Mouse (Mus musculus) forebrain, embryonic 14.5 days (tissue): ENCODE measurements around the gene Krt39. TPM values are rescaled to one million over a fixed set of nuclear protein-coding genes. Genes with fewer than 3 reads are reported as not detected.

Experiments used
- ATAC-seq: fragments of 200-750 bp; cut with Nextera tagmentation; 2 replicates; pipeline ENCODE4 v1.8.0; 2017; ENCODE audit warnings: mild to moderate bottlenecking, moderate library complexity
- DNase-seq: peaks from one replicate; pipeline ENCODE4 v3.0.0-alpha.2; 2015; ENCODE audit warnings: low spot score
- H3K27ac ChIP-seq: fragments of 300-500 bp; sonication (generic); 2 replicates; pipeline ENCODE4 v1.5.1; 2014; ENCODE audit warnings: low read depth, mild to moderate bottlenecking, control low read depth, low read length, moderate library complexity
- H3K27me3 ChIP-seq: fragments of 300-500 bp; sonication (generic); replicated peaks from 2 replicates; pipeline ENCODE4 v1.6.1; 2014; ENCODE audit warnings: low read length, control low read depth, mixed read lengths; ENCODE audit not compliant: control insufficient read depth, insufficient read depth
- H3K36me3 ChIP-seq: fragments of 300-500 bp; sonication (generic); 2 replicates; pipeline ENCODE4 v1.6.1; 2014; ENCODE audit warnings: low read length, control low read depth; ENCODE audit not compliant: control insufficient read depth, insufficient read depth
- H3K4me1 ChIP-seq: fragments of 300-500 bp; sonication (generic); 2 replicates; pipeline ENCODE4 v1.6.1; 2014; ENCODE audit warnings: antibody characterized with exemption, low read length, control low read depth; ENCODE audit not compliant: control insufficient read depth, insufficient read depth
- H3K4me2 ChIP-seq: fragments of 300-500 bp; sonication (generic); 2 replicates; pipeline ENCODE4 v1.6.1; 2014; ENCODE audit warnings: mild to moderate bottlenecking, control low read depth, low read length
- H3K4me3 ChIP-seq: fragments of 300-500 bp; sonication (generic); 2 replicates; pipeline ENCODE4 v1.5.1; 2014; ENCODE audit warnings: low read depth, low read length, control low read depth
- H3K9ac ChIP-seq: fragments of 300-500 bp; sonication (generic); 2 replicates; pipeline ENCODE4 v1.6.1; 2014; ENCODE audit warnings: mild to moderate bottlenecking, low read length, control low read depth, moderate library complexity
- H3K9me3 ChIP-seq: fragments of 300-500 bp; sonication (generic); replicated peaks from 2 replicates; pipeline ENCODE4 v1.6.1; 2016; ENCODE audit warnings: low read length, control low read depth, mixed read lengths; ENCODE audit not compliant: control insufficient read depth
- WGBS: fragments of 180-500 bp; shearing (Covaris S2); extraction: QIAGEN DNeasy Blood & Tissue Kit; methylation state at CpG from one replicate; pipeline ENCODE4 v1.1.7; 2014; 5-methylcytosine and 5-hydroxymethylcytosine counted together
- polyA plus RNA-seq: library from polyadenylated mRNA; unstranded; fragments of >200 nt; fragmentation: Nextera tagmentation; extraction: Ambion mirVana; gene quantifications from 2 replicates; pipeline ENCODE4 v1.2.1, GENCODE M21; 2014

Krt39 gene
- polyA plus RNA-seq, 1 experiment from 2014 or later, result not detected

DNA sequence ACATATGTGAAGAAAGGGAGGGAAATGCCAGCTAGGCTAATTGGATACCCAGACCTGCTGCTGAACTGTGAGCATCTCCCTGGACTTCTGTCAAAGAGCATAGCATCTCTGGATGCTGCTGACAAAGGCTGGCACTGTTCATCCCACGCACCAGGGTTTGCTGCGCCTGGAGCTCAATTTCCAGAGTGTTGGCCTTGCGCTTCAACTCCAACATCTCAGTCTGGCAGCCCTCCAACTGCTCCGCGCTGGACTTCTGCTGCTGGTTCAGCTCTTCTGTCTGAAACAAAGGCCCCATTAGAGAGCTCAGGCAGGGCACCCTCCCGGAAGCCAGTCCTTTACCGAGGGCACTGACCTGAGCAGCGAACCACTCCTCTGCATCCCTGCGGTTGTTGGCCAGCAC lies 18.6 kb upstream of the Krt39 start:
- H3K4me2 ChIP-seq, result no peak overlapping the region
- no peaks in the 10 kb centered on the region for H3K36me3 ChIP-seq
- 39% methylated on average over 9 of the region's 9 CpGs for WGBS
- no peak overlapping the region for H3K27ac ChIP-seq
- no peaks in the 10 kb centered on the region for H3K27me3 ChIP-seq
- no peaks in the 10 kb centered on the region for H3K9me3 ChIP-seq
- ATAC-seq (no peak), DNase-seq (peak; percentile 39)
- 0 out of 2 replicates have a peak, but pooled peaks cover 4% of the 10 kb centered on the region for H3K4me1 ChIP-seq
- H3K4me3 ChIP-seq, result no peak overlapping the region
- no peak overlapping the region for H3K9ac ChIP-seq

DNA sequence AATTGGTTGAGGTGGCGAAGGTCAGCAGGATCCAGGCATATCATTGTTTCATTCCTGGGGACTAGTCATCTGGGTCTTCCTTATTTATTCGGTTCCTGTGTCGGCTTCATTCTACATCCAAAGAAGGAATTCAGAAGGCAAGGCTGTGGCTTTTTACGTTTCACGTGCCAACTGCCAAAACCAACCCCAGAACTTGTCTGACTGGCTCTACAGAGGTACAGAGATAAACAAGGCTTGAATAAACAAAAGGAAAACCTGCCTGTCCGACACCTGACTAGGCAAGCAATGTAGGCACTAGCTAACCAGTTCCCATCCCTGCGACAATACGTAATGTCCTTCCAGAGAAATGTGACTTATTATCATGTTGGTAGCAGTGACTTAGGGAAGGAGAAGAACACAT lies 7.0 kb downstream of the Krt39 start:
- Histone ChIP-seq H3K27me3 (no peaks in the 10 kb centered on the region), H3K9me3 (no peaks in the 10 kb centered on the region), H3K4me1 (no peaks in the 10 kb centered on the region), H3K9ac (no peak overlapping the region), H3K4me2 (no peak overlapping the region), H3K27ac (no peak overlapping the region), H3K4me3 (no peak overlapping the region), H3K36me3 (no peaks in the 10 kb centered on the region)
- DNase-seq, result no peak
- WGBS, result 89% methylated on average over 8 of the region's 8 CpGs
- no peak for ATAC-seq

DNA sequence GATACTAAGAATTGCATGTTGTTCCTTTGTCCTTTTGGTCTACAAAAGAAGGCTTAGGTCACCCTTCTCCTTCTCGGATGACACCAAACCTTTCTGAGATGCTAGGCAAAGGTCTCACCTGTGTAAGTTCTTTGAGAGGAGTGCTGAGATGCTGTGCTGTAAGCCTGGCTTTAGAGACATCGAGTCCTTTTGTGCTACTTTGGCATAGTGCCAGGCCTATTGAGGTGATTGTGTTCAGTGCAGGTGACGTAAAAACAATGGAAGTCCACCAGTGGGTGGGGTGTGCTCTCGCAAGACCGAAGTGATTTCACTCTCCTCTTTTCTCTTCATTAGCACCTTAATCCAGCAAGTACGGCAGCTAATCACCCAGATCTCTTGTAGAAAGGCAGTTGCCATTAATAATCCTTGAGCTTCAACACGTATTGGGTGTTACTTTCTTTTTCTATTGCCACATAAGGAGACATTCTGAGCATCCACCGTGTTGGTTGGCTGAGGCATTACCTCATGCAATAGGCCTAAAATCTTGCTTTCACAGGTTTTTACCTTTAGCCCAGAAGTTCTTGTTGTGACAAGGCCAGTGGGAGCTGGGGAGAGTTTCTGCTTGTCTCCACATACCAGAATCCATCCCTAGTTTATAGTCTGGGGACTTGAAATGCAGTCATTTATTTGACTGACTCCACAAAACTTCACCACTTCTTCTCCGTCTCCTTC lies 20.9 kb downstream of the Krt39 start:
- H3K27me3 ChIP-seq, result no peaks in the 10 kb centered on the region
- DNase-seq (no peak), ATAC-seq (no peak)
- 40% methylated on average over 9 of the region's 9 CpGs for WGBS
- no peak overlapping the region for H3K27ac ChIP-seq
- peaks cover 4% of the 10 kb centered on the region; the same call in 1 of the 2 replicates for H3K4me1 ChIP-seq
- no peak overlapping the region for H3K4me3 ChIP-seq
- no peak overlapping the region for H3K4me2 ChIP-seq
- no peak overlapping the region for H3K9ac ChIP-seq
- no peaks in the 10 kb centered on the region for H3K9me3 ChIP-seq
- H3K36me3 ChIP-seq, result no peaks in the 10 kb centered on the region

GRCm38 (mm10) chr11:99496460-99496859 lies 24.7 kb downstream of the Krt39 start:
- Histone ChIP-seq H3K9ac (no peak overlapping the region), H3K4me1 (peaks cover under 1% of the 10 kb centered on the region; the same call in 1 of the 2 replicates), H3K9me3 (no peaks in the 10 kb centered on the region), H3K27ac (no peak overlapping the region), H3K27me3 (no peaks in the 10 kb centered on the region), H3K4me2 (no peak overlapping the region), H3K36me3 (no peaks in the 10 kb centered on the region), H3K4me3 (no peak overlapping the region)
- DNase-seq, result no peak
- ATAC-seq, result no peak
- WGBS, result 90% methylated on average over 4 of the region's 4 CpGs

- WGBS, result 93% methylated on average over 4 of the region's 4 CpGs
- H3K4me1 ChIP-seq, result no peaks in the 10 kb centered on the region
- no peak overlapping the region for H3K4me3 ChIP-seq
- no peaks in the 10 kb centered on the region for H3K9me3 ChIP-seq
- no peak overlapping the region for H3K27ac ChIP-seq
- no peak overlapping the region for H3K9ac ChIP-seq
- H3K4me2 ChIP-seq, result no peak overlapping the region
- ATAC-seq (no peak), DNase-seq (no peak)
- H3K27me3 ChIP-seq, result no peaks in the 10 kb centered on the region
- H3K36me3 ChIP-seq, result no peaks in the 10 kb centered on the region
Measured at GRCm38 (mm10) chr11:99494741-99495140, 26.4 kb downstream of the Krt39 start.

- no peak overlapping the region for H3K27ac ChIP-seq
- no peak for DNase-seq
- no peak overlapping the region for H3K4me2 ChIP-seq
- ATAC-seq, result no peak
- no peaks in the 10 kb centered on the region for H3K27me3 ChIP-seq
- H3K36me3 ChIP-seq, result no peaks in the 10 kb centered on the region
- no peak overlapping the region for H3K9ac ChIP-seq
- H3K4me3 ChIP-seq, result no peak overlapping the region
- H3K9me3 ChIP-seq, result no peaks in the 10 kb centered on the region
- 41% methylated on average over 5 of the region's 5 CpGs for WGBS
- no peaks in the 10 kb centered on the region for H3K4me1 ChIP-seq
Measured at GRCm38 (mm10) chr11:99493574-99493850, 27.6 kb downstream of the Krt39 start.

- no peak within 1 kb of the TSS for H3K4me2 ChIP-seq
- no peaks in the 10 kb centered on the region for H3K9me3 ChIP-seq
- no peaks in the 10 kb centered on the region for H3K36me3 ChIP-seq
- H3K27me3 ChIP-seq, result no peaks in the 10 kb centered on the region
- no peak within 1 kb of the TSS for H3K4me3 ChIP-seq
- 88% methylated on average over 22 of the region's 22 CpGs for WGBS
- ATAC-seq (no peak), DNase-seq (no peak)
- no peak within 1 kb of the TSS for H3K27ac ChIP-seq
- no peaks in the 10 kb centered on the region for H3K4me1 ChIP-seq
- H3K9ac ChIP-seq, result no peak within 1 kb of the TSS
Measured at GRCm38 (mm10) chr11:99492733-99493573, 28.2 kb downstream of the Krt39 start, which contains the start of gene Krt23. TSS of gene Krt23 (minus strand) at chr11:99493137.

DNA sequence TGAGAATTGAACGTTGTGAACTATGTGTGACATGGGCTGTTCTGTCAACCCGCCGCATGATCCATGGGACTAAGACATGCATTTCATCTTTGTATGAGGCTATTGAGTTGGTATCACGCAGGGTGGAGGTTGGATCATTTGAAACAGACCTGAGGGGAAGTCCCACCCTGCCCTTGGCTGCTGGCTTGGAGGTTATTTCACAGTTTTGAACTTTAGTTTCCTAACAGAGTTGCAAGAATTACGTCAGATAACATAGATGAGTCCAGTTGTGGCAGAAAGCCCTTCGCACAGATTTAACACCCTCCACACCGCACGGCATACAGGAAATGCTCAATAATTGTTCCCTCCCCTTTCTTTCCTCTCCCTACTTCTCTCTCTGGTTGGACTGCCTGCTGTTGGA lies 30.1 kb downstream of the Krt39 start:
- no peaks in the 10 kb centered on the region for H3K4me1 ChIP-seq

DNA sequence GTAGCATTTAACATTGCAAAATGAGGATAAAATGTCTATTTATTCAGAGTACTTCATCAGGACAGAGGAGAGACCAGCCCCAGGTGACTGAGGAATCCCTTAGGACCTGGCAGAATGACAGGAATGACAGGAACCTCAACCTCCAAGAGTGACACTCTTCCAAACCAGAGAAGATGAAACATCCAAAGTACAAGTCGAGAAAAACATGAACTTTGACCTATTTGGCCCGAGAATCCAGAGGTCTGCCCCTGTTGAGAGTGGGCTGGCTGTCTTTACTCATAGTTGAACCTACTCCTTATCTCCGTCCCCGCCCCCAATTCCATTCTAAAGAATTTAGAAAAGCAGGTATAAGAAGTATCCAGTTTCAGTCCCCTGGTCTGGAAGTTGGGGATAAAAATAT lies 30.5 kb downstream of the Krt39 start:
- Histone ChIP-seq H3K27ac (no peak overlapping the region), H3K27me3 (no peaks in the 10 kb centered on the region), H3K4me2 (no peak overlapping the region), H3K4me3 (no peak overlapping the region), H3K9me3 (no peaks in the 10 kb centered on the region), H3K36me3 (no peaks in the 10 kb centered on the region), H3K9ac (no peak overlapping the region), H3K4me1 (no peaks in the 10 kb centered on the region)
- DNase-seq (no peak), ATAC-seq (no peak)
- WGBS, result 78% methylated on average over 4 of the region's 4 CpGs

More for the DNA sequence above, 30.1 kb downstream of the Krt39 start:
- no peak overlapping the region for H3K9ac ChIP-seq
- DNase-seq (no peak), ATAC-seq (no peak)
- H3K36me3 ChIP-seq, result no peaks in the 10 kb centered on the region
- no peak overlapping the region for H3K27ac ChIP-seq
- no peak overlapping the region for H3K4me3 ChIP-seq
- H3K4me2 ChIP-seq, result no peak overlapping the region
- no peaks in the 10 kb centered on the region for H3K27me3 ChIP-seq
- H3K9me3 ChIP-seq, result no peaks in the 10 kb centered on the region
- WGBS, result 93% methylated on average over 8 of the region's 8 CpGs
